8 mouse cellular contexts compared by ENCODE assay signal in the genomic region with DNA sequence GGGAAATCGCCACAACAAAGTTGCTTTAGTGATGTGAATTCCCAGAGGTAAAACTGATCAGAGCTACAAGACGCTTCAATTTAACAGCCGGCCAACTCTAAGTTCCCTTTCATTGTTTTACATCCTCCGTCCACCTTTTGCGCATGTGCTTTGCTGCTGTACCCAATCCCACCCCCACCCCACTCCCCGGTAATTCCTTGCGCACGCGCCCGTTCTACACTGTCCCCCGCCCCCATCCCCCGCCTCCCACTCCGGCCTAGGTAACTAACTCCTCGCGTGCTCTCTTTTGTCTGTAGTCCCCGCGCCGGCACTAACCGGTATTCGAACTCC. TPM values are rescaled to one million over a fixed set of nuclear protein-coding genes. Genes with fewer than 3 reads are reported as not detected.
DNase-seq lines count a peak whose midpoint lies in the region; ATAC-seq lines count a peak whose summit lies in the region.

No protein-coding gene starts in this region.

- 0 out of 2 replicates have a peak, but pooled peaks have one; percentile 5 for ATAC-seq in heart, embryonic 15.5 days (replicated peaks; ENCODE audit: insufficient number of reproducible peaks, insufficient read depth, low FRiP score, low read depth)
- ATAC-seq in hindbrain, embryonic 15.5 days (ENCODE audit: low FRiP score, low read depth) = peak; percentile 63
- ATAC-seq in midbrain, embryonic 14.5 days (ENCODE audit: low FRiP score, low TSS enrichment) = peak; percentile 44
- ATAC-seq in cerebellum, adult (ENCODE audit: insufficient number of reproducible peaks, low FRiP score, low TSS enrichment) = no peak

- H3K9ac ChIP-seq in heart, embryonic 15.5 days = peak overlapping the region; percentile 58
- peak overlapping the region; percentile 2; the same call in 1 of the 2 replicates for H3K9ac ChIP-seq in hindbrain, embryonic 15.5 days
- no peak overlapping the region; the same call in 1 of the 2 replicates for H3K9ac ChIP-seq in midbrain, embryonic 14.5 days (replicated peaks; ENCODE audit: low read length)

- H3K27me3 ChIP-seq in heart, embryonic 15.5 days = no peaks in the 10 kb centered on the region
- no peaks in the 10 kb centered on the region for H3K27me3 ChIP-seq in hindbrain, embryonic 15.5 days
- no peaks in the 10 kb centered on the region for H3K27me3 ChIP-seq in midbrain, embryonic 14.5 days (ENCODE audit: control insufficient read depth, insufficient read depth, low read length)

- peaks cover 28% of the 10 kb centered on the region for H3K36me3 ChIP-seq in heart, embryonic 15.5 days
- H3K36me3 ChIP-seq in hindbrain, embryonic 15.5 days = peaks cover 11% of the 10 kb centered on the region
- H3K36me3 ChIP-seq in midbrain, embryonic 14.5 days (ENCODE audit: control insufficient read depth, insufficient read depth, low read length) = peaks cover 6% of the 10 kb centered on the region

- peaks cover 39% of the 10 kb centered on the region for H3K4me1 ChIP-seq in heart, embryonic 15.5 days (replicated peaks)
- H3K4me1 ChIP-seq in brown adipose tissue, adult 24 weeks (ENCODE audit: control insufficient read depth, insufficient read depth, insufficient read length, low read length) = peaks cover 7% of the 10 kb centered on the region
- peaks cover 40% of the 10 kb centered on the region for H3K4me1 ChIP-seq in hindbrain, embryonic 15.5 days (replicated peaks)
- peaks cover 22% of the 10 kb centered on the region for H3K4me1 ChIP-seq in midbrain, embryonic 14.5 days (ENCODE audit: control insufficient read depth, insufficient read depth, low read length)

- intact Hi-C loops in heart, postnatal 36 days (cut with DNase I) = no loop called here

- DNase-seq in heart, postnatal 36 days = no peak
- peak; percentile 87 for DNase-seq in midbrain, embryonic 14.5 days
- no peak for DNase-seq in cerebellum, adult 9-11 months
- no peak for DNase-seq in spleen, postnatal 14 days (ENCODE audit: low spot score in 2 of 2)

- peak overlapping the region; percentile 71 for H3K4me2 ChIP-seq in heart, embryonic 15.5 days
- H3K4me2 ChIP-seq in hindbrain, embryonic 15.5 days = peak overlapping the region; percentile 96
- H3K4me2 ChIP-seq in midbrain, embryonic 14.5 days (ENCODE audit: low read length) = peak overlapping the region; percentile 93

- H3K9me3 ChIP-seq in heart, embryonic 15.5 days (replicated peaks) = no peaks in the 10 kb centered on the region
- no peaks in the 10 kb centered on the region for H3K9me3 ChIP-seq in hindbrain, embryonic 15.5 days
- no peaks in the 10 kb centered on the region for H3K9me3 ChIP-seq in midbrain, embryonic 14.5 days (ENCODE audit: control insufficient read depth, low read length)

- 0% methylated on average over 20 of the region's 20 CpGs for WGBS in heart, embryonic 15.5 days
- 0% methylated on average over 20 of the region's 20 CpGs for WGBS in hindbrain, embryonic 15.5 days
- WGBS in midbrain, embryonic 14.5 days = under 1% methylated on average over 20 of the region's 20 CpGs

- peak overlapping the region; percentile 70 for H3K4me3 ChIP-seq in heart, embryonic 15.5 days
- peak overlapping the region; percentile 56 for H3K4me3 ChIP-seq in brown adipose tissue, adult 24 weeks (ENCODE audit: insufficient read depth, low read depth, low read length)
- H3K4me3 ChIP-seq in hindbrain, embryonic 15.5 days = peak overlapping the region; percentile 64
- peak overlapping the region; percentile 56 for H3K4me3 ChIP-seq in midbrain, embryonic 14.5 days (replicated peaks; ENCODE audit: low read depth, low read length)

- peak overlapping the region; percentile 99 for H3K27ac ChIP-seq in heart, embryonic 15.5 days
- H3K27ac ChIP-seq in brown adipose tissue, adult 24 weeks (replicated peaks; ENCODE audit: low read depth, low read length) = no peak overlapping the region
- peak overlapping the region; percentile 62 for H3K27ac ChIP-seq in hindbrain, embryonic 15.5 days (replicated peaks)
- no peak overlapping the region; the same call in 1 of the 2 replicates for H3K27ac ChIP-seq in midbrain, embryonic 14.5 days (replicated peaks; ENCODE audit: low read depth, low read length)

RNA-seq across cellular contexts. Expression of a gene that starts 0.4 kb away (rescaled TPM):
- polyA plus RNA-seq in heart, embryonic 15.5 days (2015; fragmentation: Nextera tagmentation; extraction: Ambion mirVana) = 266 and 291 TPM in 2 replicates
- 1 to 10 TPM; 5.1 to 5.4 TPM for total RNA-seq in heart, postnatal 36 days (2021)
- polyA plus RNA-seq in brown adipose tissue, adult 24 weeks (2012; ENCODE audit: insufficient read depth, insufficient read length, missing spikeins) = 5.9 and 10.9 TPM in 2 replicates
- 95.9 and 110 TPM in 2 replicates for polyA plus RNA-seq in hindbrain, embryonic 15.5 days (2015; fragmentation: Nextera tagmentation; extraction: Ambion mirVana)
- polyA plus RNA-seq in midbrain, embryonic 14.5 days (2014; fragmentation: Nextera tagmentation; extraction: Ambion mirVana) = 103 and 115 TPM in 2 replicates

RNA-seq across cellular contexts. Expression of a gene that starts 0.4 kb away (rescaled TPM):
- 60.6 and 79.9 TPM in 2 replicates for polyA plus RNA-seq in heart, embryonic 15.5 days (2015; fragmentation: Nextera tagmentation; extraction: Ambion mirVana)
- total RNA-seq in heart, postnatal 36 days (2021) = 10 to 100 TPM; 34.1 to 36.6 TPM
- polyA plus RNA-seq in brown adipose tissue, adult 24 weeks (2012; ENCODE audit: insufficient read depth, insufficient read length, missing spikeins) = 36.0 and 37.2 TPM in 2 replicates
- 20.0 and 21.8 TPM in 2 replicates for polyA plus RNA-seq in hindbrain, embryonic 15.5 days (2015; fragmentation: Nextera tagmentation; extraction: Ambion mirVana)
- 5.9 and 10.2 TPM in 2 replicates for polyA plus RNA-seq in midbrain, embryonic 14.5 days (2014; fragmentation: Nextera tagmentation; extraction: Ambion mirVana)

RNA-seq across cellular contexts. Expression of a gene that starts 6.1 kb away (rescaled TPM):
- 34.0 and 35.1 TPM in 2 replicates for polyA plus RNA-seq in heart, embryonic 15.5 days (2015; fragmentation: Nextera tagmentation; extraction: Ambion mirVana)
- total RNA-seq in heart, postnatal 36 days (2021) = 10 to 100 TPM; 44.0 to 55.1 TPM
- polyA plus RNA-seq in brown adipose tissue, adult 24 weeks (2012; ENCODE audit: insufficient read depth, insufficient read length, missing spikeins) = 33.4 and 60.7 TPM in 2 replicates
- 33.3 and 34.9 TPM in 2 replicates for polyA plus RNA-seq in hindbrain, embryonic 15.5 days (2015; fragmentation: Nextera tagmentation; extraction: Ambion mirVana)
- polyA plus RNA-seq in midbrain, embryonic 14.5 days (2014; fragmentation: Nextera tagmentation; extraction: Ambion mirVana) = 34.8 and 34.9 TPM in 2 replicates

RNA-seq across cellular contexts. Expression of a gene that starts 12.2 kb away (rescaled TPM):
- 21.1 and 28.1 TPM in 2 replicates for polyA plus RNA-seq in heart, embryonic 15.5 days (2015; fragmentation: Nextera tagmentation; extraction: Ambion mirVana)
- 10 to 100 TPM; 13.8 to 16.6 TPM for total RNA-seq in heart, postnatal 36 days (2021)
- polyA plus RNA-seq in brown adipose tissue, adult 24 weeks (2012; ENCODE audit: insufficient read depth, insufficient read length, missing spikeins) = 4.6 and 13.0 TPM in 2 replicates
- polyA plus RNA-seq in hindbrain, embryonic 15.5 days (2015; fragmentation: Nextera tagmentation; extraction: Ambion mirVana) = 43.1 and 45.8 TPM in 2 replicates
- polyA plus RNA-seq in midbrain, embryonic 14.5 days (2014; fragmentation: Nextera tagmentation; extraction: Ambion mirVana) = 43.4 and 50.6 TPM in 2 replicates

RNA-seq across cellular contexts. Expression of a gene that starts 15.2 kb away (rescaled TPM):
- 1.7 TPM in 1 of 2 replicates, not detected in the other for polyA plus RNA-seq in heart, embryonic 15.5 days (2015; fragmentation: Nextera tagmentation; extraction: Ambion mirVana)
- under 1 TPM; 0.24 to 0.72 TPM for total RNA-seq in heart, postnatal 36 days (2021)
- polyA plus RNA-seq in brown adipose tissue, adult 24 weeks (2012; ENCODE audit: insufficient read depth, insufficient read length, missing spikeins) = 1.3 TPM in 1 of 2 replicates, not detected in the other
- polyA plus RNA-seq in hindbrain, embryonic 15.5 days (2015; fragmentation: Nextera tagmentation; extraction: Ambion mirVana) = 0.89 TPM in 1 of 2 replicates, not detected in the other
- polyA plus RNA-seq in midbrain, embryonic 14.5 days (2014; fragmentation: Nextera tagmentation; extraction: Ambion mirVana) = 0.53 TPM in 1 of 2 replicates, not detected in the other

Comparison
In these comparisons a context has a peak if more than half of its experiments do, and no peak if none do; other contexts are left out.
1. H3K27ac ChIP-seq: peak in heart, embryonic 15.5 days (single experiment) and hindbrain, embryonic 15.5 days (single experiment); none in brown adipose tissue, adult 24 weeks (single experiment) and midbrain, embryonic 14.5 days (single experiment).
2. Peak in every context shown above with its lines, with median percentiles within 50 percentile points of each other: H3K4me2 ChIP-seq and H3K4me3 ChIP-seq.